Mouse (Mus musculus) lung, embryonic 14.5 days (tissue): ENCODE measurements around the gene Slco3a1. TPM values are rescaled to one million over a fixed set of nuclear protein-coding genes. Genes with fewer than 3 reads are reported as not detected.
A peak's percentile ranks its signal among the peaks of the same experiment; 100 is the strongest.

Source experiments
- ATAC-seq: fragments of 200-750 bp; cut with Nextera tagmentation; 2 replicates; pipeline ENCODE4 v1.8.0; 2017; ENCODE audit warnings: mild to moderate bottlenecking, moderate TSS enrichment, moderate library complexity; ENCODE audit not compliant: insufficient read depth
- DNase-seq: peaks from one replicate; pipeline ENCODE4 v3.0.0-alpha.2; 2015
- H3K27ac ChIP-seq: fragments of 300-500 bp; sonication (generic); 2 replicates; pipeline ENCODE4 v1.5.1; 2014; ENCODE audit warnings: low read depth, mild to moderate bottlenecking, moderate library complexity
- H3K27me3 ChIP-seq: fragments of 300-500 bp; sonication (generic); 2 replicates; pipeline ENCODE4 v1.6.1; 2014; ENCODE audit warnings: low read length, control low read depth; ENCODE audit not compliant: insufficient read depth
- H3K36me3 ChIP-seq: fragments of 300-500 bp; sonication (generic); 2 replicates; pipeline ENCODE4 v1.6.1; 2014; ENCODE audit warnings: control low read depth; ENCODE audit not compliant: insufficient read depth
- H3K4me1 ChIP-seq: fragments of 300-500 bp; sonication (generic); 2 replicates; pipeline ENCODE4 v1.6.1; 2014; ENCODE audit warnings: antibody characterized with exemption, control low read depth; ENCODE audit not compliant: insufficient read depth
- H3K4me2 ChIP-seq: fragments of 300-500 bp; sonication (generic); 2 replicates; pipeline ENCODE4 v1.6.1; 2014; ENCODE audit warnings: mild to moderate bottlenecking
- H3K4me3 ChIP-seq: fragments of 300-500 bp; sonication (generic); 2 replicates; pipeline ENCODE4 v1.5.1; 2014; ENCODE audit warnings: low read depth, low read length
- H3K9ac ChIP-seq: fragments of 300-500 bp; sonication (generic); 2 replicates; pipeline ENCODE4 v1.6.1; 2014
- H3K9me3 ChIP-seq: fragments of 300-500 bp; sonication (generic); 2 replicates; pipeline ENCODE4 v1.6.1; 2016; ENCODE audit warnings: low read depth, low read length, control low read depth
- CTCF ChIP-seq: IDR thresholded peaks from 2 replicates; pipeline ENCODE4 v1.5.1; 2016; ENCODE audit warnings: antibody characterized with exemption, low read depth
- WGBS: fragments of 180-500 bp; shearing (Covaris S2); extraction: QIAGEN DNeasy Blood & Tissue Kit; methylation state at CpG from one replicate; pipeline ENCODE4 v1.1.7; 2014; 5-methylcytosine and 5-hydroxymethylcytosine counted together
- polyA plus RNA-seq: library from polyadenylated mRNA; unstranded; fragments of >200 nt; fragmentation: Nextera tagmentation; extraction: Ambion mirVana; gene quantifications from 2 replicates; pipeline ENCODE4 v1.2.1, GENCODE M21; 2014

The Slco3a1 gene
- 4.2 and 4.7 TPM in 2 replicates for polyA plus RNA-seq

DNA sequence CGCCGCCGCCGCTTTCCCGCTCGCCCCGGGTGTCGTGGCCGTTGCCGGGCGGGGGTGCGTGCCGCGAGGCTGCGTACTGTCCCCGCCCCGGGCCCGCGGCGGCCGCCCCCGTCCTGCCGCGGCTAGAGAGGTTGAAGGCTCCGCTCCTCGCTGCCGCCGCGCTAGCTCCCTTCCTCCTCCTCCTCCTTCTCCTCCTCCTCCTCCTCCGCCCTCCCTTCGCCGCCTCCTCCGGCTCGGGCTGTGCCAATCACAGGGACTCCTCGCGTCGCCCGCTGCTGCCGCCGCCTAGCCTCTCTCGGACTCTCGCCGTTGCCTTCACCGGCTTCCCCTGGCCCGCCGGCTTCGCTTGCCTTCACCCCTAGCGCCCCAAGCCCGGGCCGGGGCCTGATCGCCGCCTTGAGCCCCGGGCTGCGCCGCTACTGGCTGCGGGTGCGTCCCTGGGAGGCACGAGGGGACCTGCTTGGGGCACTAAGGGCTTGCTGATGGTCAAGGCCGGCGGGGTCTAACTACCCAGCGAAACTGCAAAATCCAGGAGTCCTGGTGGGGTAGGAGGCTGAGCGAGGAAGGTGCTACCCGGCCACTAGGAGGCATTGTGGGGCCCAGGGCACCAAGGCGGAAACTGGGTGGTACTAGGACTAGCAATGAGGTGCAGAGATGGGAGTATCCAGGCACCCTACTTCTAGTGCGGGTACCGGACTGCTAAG, at the start of gene Slco3a1:
Gene Slco3a1, minus strand, starts transcription at position 173 of the 704 bp plus-strand sequence.
- Histone ChIP-seq H3K36me3 (no peaks in the 10 kb centered on the region), H3K9ac (peak within 1 kb of the TSS; percentile 50), H3K27me3 (peaks cover 28% of the 10 kb centered on the region), H3K4me1 (0 out of 2 replicates have a peak, but pooled peaks cover 3% of the 10 kb centered on the region), H3K4me2 (peak within 1 kb of the TSS; percentile 98), H3K9me3 (no peaks in the 10 kb centered on the region), H3K4me3 (peak within 1 kb of the TSS; percentile 64), H3K27ac (0 out of 2 replicates have a peak within 1 kb of the TSS, but pooled peaks have one; percentile 0)
- WGBS: 1% methylated on average over 58 of the region's 66 CpGs
- peak; percentile 69 for TF ChIP-seq CTCF
- DNase-seq (peak; percentile 80), ATAC-seq (peak; percentile 87)

GRCm38 (mm10) chr7:74600996-74601395, 46.4 kb upstream of the Slco3a1 start:
- no peak for DNase-seq
- H3K4me2 ChIP-seq: no peak overlapping the region
- H3K27ac ChIP-seq: no peak overlapping the region
- no peak overlapping the region for H3K4me3 ChIP-seq
- no peaks in the 10 kb centered on the region for H3K9me3 ChIP-seq
- ATAC-seq: no peak
- 86% methylated on average over 5 of the region's 5 CpGs for WGBS
- no peaks in the 10 kb centered on the region for H3K27me3 ChIP-seq
- no peak for TF ChIP-seq CTCF
- no peaks in the 10 kb centered on the region for H3K36me3 ChIP-seq
- no peak overlapping the region for H3K9ac ChIP-seq
- no peaks in the 10 kb centered on the region for H3K4me1 ChIP-seq

DNA sequence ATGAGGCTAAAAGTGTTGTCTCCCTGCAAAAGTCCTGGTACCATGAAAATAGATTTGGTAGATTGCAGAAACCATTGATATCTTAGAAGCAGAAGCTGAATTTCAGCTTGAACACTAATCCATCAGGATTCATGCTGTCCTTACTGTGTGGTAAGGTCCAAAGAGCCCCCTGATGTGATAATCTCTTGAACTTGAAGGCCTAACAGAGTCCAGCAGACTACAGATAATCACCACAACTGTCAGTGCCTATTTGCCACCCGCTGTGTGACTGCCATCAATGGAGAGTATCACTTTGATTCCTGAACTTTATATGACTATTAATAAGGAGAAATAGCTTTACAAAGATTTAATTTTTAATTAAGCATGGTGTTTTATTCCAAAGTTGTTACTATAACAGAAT, 24.8 kb upstream of the Slco3a1 start:
- Histone ChIP-seq H3K36me3 (no peaks in the 10 kb centered on the region), H3K27me3 (no peaks in the 10 kb centered on the region), H3K27ac (no peak overlapping the region), H3K4me1 (no peaks in the 10 kb centered on the region), H3K9ac (no peak overlapping the region), H3K4me3 (no peak overlapping the region), H3K9me3 (no peaks in the 10 kb centered on the region), H3K4me2 (no peak overlapping the region)
- TF ChIP-seq CTCF: no peak
- ATAC-seq: no peak
- 75% methylated on average over 1 of the region's 1 CpGs for WGBS
- DNase-seq: no peak

DNA sequence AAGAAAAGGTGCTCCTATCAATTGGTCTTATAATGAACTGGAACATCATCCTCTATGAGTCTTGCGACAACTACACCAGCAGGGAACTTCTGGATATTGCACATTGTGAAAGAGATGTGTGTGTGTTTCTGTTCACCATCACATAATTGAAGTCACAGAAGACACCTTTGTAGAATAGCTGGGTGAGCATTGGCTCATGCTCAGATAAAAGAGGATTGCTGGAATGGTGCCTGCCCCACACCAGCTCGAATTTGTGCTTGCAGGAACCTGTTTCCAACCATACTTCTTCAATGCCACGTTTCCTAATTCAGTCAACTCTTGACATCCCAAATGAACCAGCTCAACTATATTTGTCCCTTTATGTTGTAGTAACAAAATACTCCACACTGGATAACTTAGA, 21.1 kb upstream of the Slco3a1 start:
- Histone ChIP-seq H3K27me3 (no peaks in the 10 kb centered on the region), H3K36me3 (no peaks in the 10 kb centered on the region), H3K4me1 (no peaks in the 10 kb centered on the region), H3K4me2 (no peak overlapping the region), H3K27ac (no peak overlapping the region), H3K9ac (no peak overlapping the region), H3K9me3 (no peaks in the 10 kb centered on the region), H3K4me3 (no peak overlapping the region)
- TF ChIP-seq CTCF: no peak
- WGBS: 64% methylated on average over 3 of the region's 3 CpGs
- no peak for DNase-seq
- no peak for ATAC-seq

- H3K27ac ChIP-seq: 0 out of 2 replicates have a peak overlapping the region, but pooled peaks have one; percentile 0
- TF ChIP-seq CTCF: peak; percentile 71
- 14% methylated on average over 6 of the region's 6 CpGs for WGBS
- H3K4me3 ChIP-seq: peak overlapping the region; percentile 64
- H3K9me3 ChIP-seq: no peaks in the 10 kb centered on the region
- H3K36me3 ChIP-seq: no peaks in the 10 kb centered on the region
- 0 out of 2 replicates have a peak, but pooled peaks cover 2% of the 10 kb centered on the region for H3K4me1 ChIP-seq
- H3K4me2 ChIP-seq: peak overlapping the region; percentile 98
- ATAC-seq (peak; percentile 53; the same call in 1 of the 2 replicates), DNase-seq (peak; percentile 79)
- H3K27me3 ChIP-seq: peaks cover 28% of the 10 kb centered on the region
- peak overlapping the region; percentile 50 for H3K9ac ChIP-seq
These were observed 836 bp upstream of the Slco3a1 start for GRCm38 (mm10) chr7:74555416-74555815.

DNA sequence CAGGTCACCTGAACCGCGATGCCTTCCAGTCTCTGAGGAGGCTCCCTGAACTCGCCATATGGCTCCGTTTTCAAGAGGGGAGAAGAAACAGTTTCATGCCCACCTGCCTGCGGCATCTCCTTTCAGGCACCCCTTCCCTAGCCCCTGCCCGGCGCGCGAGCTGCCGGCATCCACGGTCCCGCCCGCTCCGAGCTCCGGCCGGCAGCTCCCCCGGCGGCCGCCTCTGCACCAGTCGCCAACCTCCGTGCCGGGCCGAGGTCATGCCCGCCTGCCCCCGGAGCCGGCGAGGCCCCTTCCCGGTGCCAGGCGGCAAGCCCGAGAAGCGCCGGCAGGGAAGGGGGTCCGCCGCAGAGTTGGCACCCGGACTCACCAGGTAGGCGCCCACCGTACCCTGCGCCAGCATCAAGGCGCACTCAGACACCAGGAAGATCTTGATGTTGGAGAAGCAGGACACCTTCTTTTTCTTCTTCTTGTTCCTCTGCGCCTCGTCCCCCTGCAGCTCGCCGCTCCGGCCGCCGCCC, 479 bp downstream of the Slco3a1 start:
- ATAC-seq: peak; percentile 57
- DNase-seq: peak; percentile 49
- H3K4me1 ChIP-seq: 0 out of 2 replicates have a peak, but pooled peaks cover 3% of the 10 kb centered on the region

GRCm38 (mm10) chr7:74553111-74553650, 1.4 kb downstream of the Slco3a1 start:
- Histone ChIP-seq H3K9ac (no peak overlapping the region), H3K9me3 (no peaks in the 10 kb centered on the region), H3K27ac (no peak overlapping the region), H3K36me3 (no peaks in the 10 kb centered on the region), H3K4me3 (peak overlapping the region; percentile 64; the same call in 1 of the 2 replicates), H3K27me3 (peaks cover 28% of the 10 kb centered on the region), H3K4me1 (0 out of 2 replicates have a peak, but pooled peaks cover 3% of the 10 kb centered on the region), H3K4me2 (peak overlapping the region; percentile 98)
- ATAC-seq: no peak
- 52% methylated on average over 8 of the region's 8 CpGs for WGBS
- DNase-seq: no peak
- TF ChIP-seq CTCF: no peak

More for the DNA sequence above, 479 bp downstream of the Slco3a1 start:
- Histone ChIP-seq H3K4me2 (peak overlapping the region; percentile 98), H3K27ac (no peak overlapping the region), H3K9me3 (no peaks in the 10 kb centered on the region), H3K36me3 (no peaks in the 10 kb centered on the region), H3K9ac (peak overlapping the region; percentile 50), H3K27me3 (peaks cover 28% of the 10 kb centered on the region), H3K4me3 (peak overlapping the region; percentile 64)
- 0% methylated on average over 45 of the region's 46 CpGs for WGBS
- TF ChIP-seq CTCF: no peak
